In genomic region chr6:145421666-145422065, GRCm38 (mm10) we compare ENCODE assay signal across 17 mouse cellular contexts.
"Had no signal": no experiment of that assay in that cellular context is flagged by ENCODE, and none has a peak within 500 bp of the region (broad histone marks: within the 10 kb centered on the region; RNA-seq: fewer than 3 reads in every experiment).

No protein-coding gene starts in this region.

- DNase-seq: lung, adult 18-20 months; lung, embryonic 14.5 days; lung, postnatal 4 days; retina, postnatal 1 day; right cerebral cortex, adult 18-20 months; right cerebral cortex, postnatal 4 days; spleen, adult 18-20 months; thymus, adult 18-20 months; thymus, postnatal 14 days; thymus, postnatal 36 days had no signal

- H3K4me2 ChIP-seq: lung, embryonic 14.5 days; midbrain, embryonic 13.5 days; neural tube, embryonic 13.5 days; neural tube, embryonic 15.5 days had no signal

- H3K27me3 ChIP-seq: midbrain, embryonic 13.5 days; neural tube, embryonic 13.5 days; neural tube, embryonic 15.5 days had no signal

- H3K36me3 ChIP-seq: midbrain, embryonic 10.5 days; midbrain, embryonic 13.5 days; neural tube, embryonic 13.5 days; neural tube, embryonic 15.5 days had no signal

- ATAC-seq: midbrain, embryonic 13.5 days; midbrain, embryonic 16.5 days had no signal

- H3K27ac ChIP-seq: liver, embryonic 14.5 days; midbrain, embryonic 10.5 days; midbrain, embryonic 13.5 days; neural tube, embryonic 13.5 days; neural tube, embryonic 15.5 days had no signal

- H3K4me3 ChIP-seq: midbrain, embryonic 10.5 days; midbrain, embryonic 13.5 days; myocyte; neural tube, embryonic 13.5 days; neural tube, embryonic 15.5 days had no signal

- H3K9me3 ChIP-seq: midbrain, embryonic 10.5 days; midbrain, embryonic 13.5 days; neural tube, embryonic 13.5 days; neural tube, embryonic 15.5 days had no signal

- H3K4me1 ChIP-seq: midbrain, embryonic 13.5 days; neural tube, embryonic 13.5 days; neural tube, embryonic 15.5 days had no signal

- H3K9ac ChIP-seq: liver, embryonic 14.5 days; lung, embryonic 14.5 days; midbrain, embryonic 13.5 days; neural tube, embryonic 13.5 days; neural tube, embryonic 15.5 days had no signal
